Comparison of ENCODE assay signal across 17 mouse cellular contexts in the genomic region with DNA sequence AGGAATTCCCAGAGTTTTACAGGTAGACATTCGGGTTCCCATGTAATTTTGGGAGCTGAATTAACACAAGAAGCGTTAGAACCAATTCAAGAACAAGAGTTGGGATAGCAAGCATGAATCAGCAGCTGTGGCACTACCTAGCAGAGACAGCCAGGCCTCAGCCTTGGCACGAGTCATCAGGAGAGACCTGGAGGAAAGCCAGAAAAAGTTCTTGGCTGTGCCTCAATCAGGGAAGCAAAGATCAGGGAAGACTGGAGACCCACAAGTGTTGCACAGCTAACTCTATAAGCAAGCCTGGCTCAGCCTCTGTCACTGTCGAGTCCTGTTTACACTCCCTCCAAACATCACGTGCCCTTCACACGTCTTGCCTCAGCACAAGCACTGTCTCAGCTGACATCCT. TPM values are rescaled to one million over a fixed set of nuclear protein-coding genes. Genes with fewer than 3 reads are reported as not detected.
DNase-seq lines count a peak whose midpoint lies in the region; ATAC-seq lines count a peak whose summit lies in the region.
"Had no signal": no experiment of that assay in that cellular context is flagged by ENCODE, and none has a peak within 500 bp of the region (broad histone marks: within the 10 kb centered on the region; RNA-seq: fewer than 3 reads in every experiment).

No protein-coding gene starts in this region.

- H3K27ac ChIP-seq in heart, embryonic 12.5 days (ENCODE audit: poor library complexity, severe bottlenecking) = no peak overlapping the region
- H3K27ac ChIP-seq in forebrain, embryonic 15.5 days (replicated peaks) = no peak overlapping the region
- H3K27ac ChIP-seq: liver, embryonic 13.5 days had no signal

- H3K36me3 ChIP-seq in heart, embryonic 12.5 days = no peaks in the 10 kb centered on the region
- no peaks in the 10 kb centered on the region for H3K36me3 ChIP-seq in forebrain, embryonic 15.5 days
- H3K36me3 ChIP-seq: liver, embryonic 13.5 days had no signal

- 60% methylated on average over 6 of the region's 6 CpGs for WGBS in heart, embryonic 12.5 days
- 55% methylated on average over 6 of the region's 6 CpGs for WGBS in forebrain, embryonic 15.5 days

- no peak overlapping the region for H3K9ac ChIP-seq in heart, embryonic 12.5 days
- no peak overlapping the region for H3K9ac ChIP-seq in forebrain, embryonic 15.5 days (replicated peaks)
- H3K9ac ChIP-seq: liver, embryonic 13.5 days had no signal

- intact Hi-C loops in heart, postnatal 36 days (cut with DNase I) = no loop called here

- no peak overlapping the region for H3K4me2 ChIP-seq in heart, embryonic 12.5 days
- no peak overlapping the region for H3K4me2 ChIP-seq in forebrain, embryonic 15.5 days (replicated peaks)
- H3K4me2 ChIP-seq: liver, embryonic 13.5 days had no signal

- ATAC-seq in heart, embryonic 12.5 days (ENCODE audit: insufficient number of reproducible peaks, low FRiP score) = no peak
- ATAC-seq in forebrain, embryonic 15.5 days (replicated peaks) = no peak
- ATAC-seq: CD4-positive, CD25-positive, alpha-beta regulatory T cell, adult 4 months; hindbrain, embryonic 16.5 days had no signal

- no peaks in the 10 kb centered on the region for H3K9me3 ChIP-seq in heart, embryonic 12.5 days (replicated peaks)
- no peaks in the 10 kb centered on the region for H3K9me3 ChIP-seq in forebrain, embryonic 15.5 days
- H3K9me3 ChIP-seq: liver, embryonic 13.5 days had no signal

- 0 out of 2 replicates have a peak, but pooled peaks cover 4% of the 10 kb centered on the region for H3K4me1 ChIP-seq in heart, embryonic 12.5 days (replicated peaks)
- H3K4me1 ChIP-seq in forebrain, embryonic 15.5 days = 0 out of 2 replicates have a peak, but pooled peaks cover 6% of the 10 kb centered on the region

- DNase-seq in heart, postnatal 36 days = peak; percentile 16 to 22
- peak; percentile 55 for DNase-seq in 3134 (ENCODE audit: extremely low read depth, insufficient read length, low spot score)
- DNase-seq in adrenal gland, adult 2 months = peak; percentile 87
- peak; percentile 64 to 78 for DNase-seq in kidney, postnatal 25 days
- DNase-seq in gastrocnemius, adult 8-10 months (ENCODE audit: low spot score in 2 of 2) = no peak
- DNase-seq in urinary bladder, postnatal 10 days (ENCODE audit: low spot score) = no peak
- DNase-seq: liver, embryonic 13.5 days; midbrain, embryonic 14.5 days; thymus, postnatal 14 days had no signal

- H3K27me3 ChIP-seq in heart, embryonic 12.5 days (replicated peaks) = no peaks in the 10 kb centered on the region
- H3K27me3 ChIP-seq in forebrain, embryonic 15.5 days = no peaks in the 10 kb centered on the region
- H3K27me3 ChIP-seq: liver, embryonic 13.5 days had no signal

- no peak overlapping the region for H3K4me3 ChIP-seq in heart, embryonic 12.5 days
- no peak overlapping the region for H3K4me3 ChIP-seq in forebrain, embryonic 15.5 days
- H3K4me3 ChIP-seq: liver, embryonic 13.5 days had no signal

RNA-seq across cellular contexts. Expression of gene Uts2, which starts 34.7 kb away (rescaled TPM):
- total RNA-seq in heart, postnatal 36 days (2021) = not detected
- polyA plus RNA-seq in heart, embryonic 12.5 days (2016; fragmentation: Nextera tagmentation; extraction: Ambion mirVana) = not detected in 2 replicates
- not detected for total RNA-seq in adrenal gland, adult 2 months (2021)
- not detected in 2 replicates for polyA plus RNA-seq in adrenal gland, adult 2 months (2012; rRNA removed)
- polyA plus RNA-seq in forebrain, embryonic 15.5 days (2015; fragmentation: Nextera tagmentation; extraction: Ambion mirVana) = not detected in 2 replicates
- total RNA-seq in gastrocnemius, adult 8-10 months (2022) = not detected
- total RNA-seq: gastrocnemius, postnatal 4 days; layer of hippocampus, postnatal 10 days; neutrophil, adult 5-6 weeks had no signal
- polyA plus RNA-seq: CD4-positive, CD25-positive, alpha-beta regulatory T cell, adult 4 months; forebrain, embryonic 11.5 days; liver, embryonic 13.5 days; midbrain, embryonic 14.5 days had no signal

RNA-seq across cellular contexts. Expression of gene Tnfrsf9, which starts 47.9 kb away (rescaled TPM):
- under 1 TPM in 1 of 2 experiments, not detected in 1; 0.25 TPM for total RNA-seq in heart, postnatal 36 days (2021)
- polyA plus RNA-seq in heart, embryonic 12.5 days (2016; fragmentation: Nextera tagmentation; extraction: Ambion mirVana) = 0.28 and 0.37 TPM in 2 replicates
- total RNA-seq in adrenal gland, adult 2 months (2021) = under 1 TPM in 1 of 2 experiments, not detected in 1; 0.45 TPM
- polyA plus RNA-seq in adrenal gland, adult 2 months (2012; rRNA removed) = 0.10 TPM in 1 of 2 replicates, not detected in the other
- polyA plus RNA-seq in forebrain, embryonic 15.5 days (2015; fragmentation: Nextera tagmentation; extraction: Ambion mirVana) = 0.19 and 0.29 TPM in 2 replicates
- total RNA-seq in gastrocnemius, adult 8-10 months (2022) = under 1 TPM; 0.13 to 0.65 (median 0.19) TPM

RNA-seq across cellular contexts. Expression of gene Park7, which starts 48.0 kb away (rescaled TPM):
- 100 to 1,000 TPM; 247 to 253 TPM for total RNA-seq in heart, postnatal 36 days (2021)
- polyA plus RNA-seq in heart, embryonic 12.5 days (2016; fragmentation: Nextera tagmentation; extraction: Ambion mirVana) = 306 and 308 TPM in 2 replicates
- total RNA-seq in adrenal gland, adult 2 months (2021) = 100 to 1,000 TPM; 274 to 292 TPM
- polyA plus RNA-seq in adrenal gland, adult 2 months (2012; rRNA removed) = 73.0 and 78.6 TPM in 2 replicates
- polyA plus RNA-seq in forebrain, embryonic 15.5 days (2015; fragmentation: Nextera tagmentation; extraction: Ambion mirVana) = 381 and 388 TPM in 2 replicates
- total RNA-seq in gastrocnemius, adult 8-10 months (2022) = 100 to 1,000 TPM; 660 to 858 (median 779) TPM

Comparison
In these comparisons a context has a peak if more than half of its experiments do, and no peak if none do; other contexts are left out.
1. DNase-seq: peak in heart, postnatal 36 days (2 of 2), 3134 (single experiment), adrenal gland, adult 2 months (single experiment) and kidney, postnatal 25 days (2 of 2); none in gastrocnemius, adult 8-10 months (0 of 2) and urinary bladder, postnatal 10 days (single experiment).